Mouse (Mus musculus) MEL (cell line): ENCODE measurements around the gene Plxnb1.

Experiments
- POLR2A ChIP-seq, 2 experiments: IDR thresholded peaks; 2 replicates each; pipeline ENCODE4 v1.6.1; 2011 to 2012; ENCODE audit warnings: low read length in 2 of 2, mild to moderate bottlenecking in 2 of 2, control low read depth in 1 of 2, improper control_type of control experiment in 1 of 2, low read depth in 1 of 2, moderate library complexity in 1 of 2; ENCODE audit not compliant: control insufficient read depth in 1 of 2, insufficient read depth in 1 of 2, poor library complexity in 1 of 2
- POLR2AphosphoS5 ChIP-seq: IDR thresholded peaks from 2 replicates; pipeline ENCODE4 v1.6.1; 2012; ENCODE audit warnings: low read depth, borderline replicate concordance, mild to moderate bottlenecking, inconsistent platforms, low read length, moderate library complexity, mixed read lengths

- TF ChIP-seq POLR2AphosphoS5 = no peak
- no peak for TF ChIP-seq POLR2A (IDR thresholded peaks at IDR 0.05; ENCODE audit: control insufficient read depth in 1 of 2, insufficient read depth in 1 of 2, low read depth in 1 of 2, low read length in 2 of 2, poor library complexity in 1 of 2)
These were observed 15.1 kb downstream of the Plxnb1 start for GRCm38 (mm10) chr9:109110240-109110639.
